Mouse (Mus musculus) heart, embryonic 10.5 days (tissue): Measurements from ENCODE around the gene Iqsec1. TPM values are rescaled to one million over a fixed set of nuclear protein-coding genes. Genes with fewer than 3 reads are reported as not detected.

ENCODE experiments used
- DNase-seq: peaks from one replicate; pipeline ENCODE4 v3.0.0-alpha.2; 2017; ENCODE audit warnings: low spot score
- H3K27ac ChIP-seq: fragments of 300-500 bp; sonication (generic); 2 replicates; pipeline ENCODE4 v1.5.1; 2016; ENCODE audit warnings: mild to moderate bottlenecking
- H3K27me3 ChIP-seq: fragments of 300-500 bp; sonication (generic); 2 replicates; pipeline ENCODE4 v1.6.1; 2016; ENCODE audit warnings: mild to moderate bottlenecking; ENCODE audit not compliant: poor library complexity, insufficient read depth, severe bottlenecking
- H3K36me3 ChIP-seq: fragments of 300-500 bp; sonication (generic); 2 replicates; pipeline ENCODE4 v1.6.1; 2016; ENCODE audit warnings: mild to moderate bottlenecking, moderate library complexity
- H3K4me1 ChIP-seq: fragments of 300-500 bp; sonication (generic); 2 replicates; pipeline ENCODE4 v1.6.1; 2016; ENCODE audit warnings: mild to moderate bottlenecking
- H3K4me3 ChIP-seq: fragments of 300-500 bp; sonication (generic); 2 replicates; pipeline ENCODE4 v1.5.1; 2016; ENCODE audit warnings: mild to moderate bottlenecking, moderate library complexity
- H3K9me3 ChIP-seq: fragments of 300-500 bp; sonication (generic); 2 replicates; pipeline ENCODE4 v1.6.1; 2016; ENCODE audit warnings: mild to moderate bottlenecking, moderate library complexity
- WGBS: fragments of 180-500 bp; shearing (Covaris S2); methylation state at CpG from one replicate; pipeline ENCODE4 v1.1.7; 2016; 5-methylcytosine and 5-hydroxymethylcytosine counted together
- microRNA-seq: library from miRNA; unstranded; fragments of <30 nt; microRNA quantifications from one replicate; pipeline ENCODE4, GENCODE M21; 2017
- polyA plus RNA-seq: library from polyadenylated mRNA; unstranded; fragments of >200 nt; fragmentation: Nextera tagmentation; extraction: Ambion mirVana; gene quantifications from 2 replicates; pipeline ENCODE4 v1.2.1, GENCODE M21; 2016

Iqsec1 gene
- polyA plus RNA-seq, 1 experiment from 2014 or later: 12.1 TPM

GRCm38 (mm10) chr6:90615362-90615761 lies 373.1 kb downstream of the Iqsec1 start:
- 77% methylated on average over 7 of the region's 7 CpGs for WGBS
- H3K27ac ChIP-seq: peak overlapping the region; percentile 86
- H3K4me1 ChIP-seq: peaks cover 68% of the 10 kb centered on the region
- H3K27me3 ChIP-seq: 0 out of 2 replicates have a peak, but pooled peaks cover 4% of the 10 kb centered on the region
- no peak for DNase-seq
- no peaks in the 10 kb centered on the region for H3K36me3 ChIP-seq
- H3K4me3 ChIP-seq: no peak overlapping the region
- H3K9me3 ChIP-seq: no peaks in the 10 kb centered on the region

- no peak overlapping the region for H3K4me3 ChIP-seq
- H3K4me1 ChIP-seq: peaks cover 61% of the 10 kb centered on the region
- no peak for DNase-seq
- 86% methylated on average over 8 of the region's 8 CpGs for WGBS
- peak overlapping the region; percentile 86; the same call in 1 of the 2 replicates for H3K27ac ChIP-seq
- no peaks in the 10 kb centered on the region for H3K9me3 ChIP-seq
- H3K36me3 ChIP-seq: no peaks in the 10 kb centered on the region
- 0 out of 2 replicates have a peak, but pooled peaks cover 10% of the 10 kb centered on the region for H3K27me3 ChIP-seq
Observed at GRCm38 (mm10) chr6:90613277-90613676, 375.2 kb downstream of the Iqsec1 start.

- Histone ChIP-seq H3K4me1 (peaks cover 48% of the 10 kb centered on the region), H3K27ac (peak overlapping the region; percentile 60; the same call in 1 of the 2 replicates), H3K27me3 (peaks cover 18% of the 10 kb centered on the region; the same call in 1 of the 2 replicates), H3K9me3 (no peaks in the 10 kb centered on the region), H3K4me3 (no peak overlapping the region), H3K36me3 (no peaks in the 10 kb centered on the region)
- WGBS: 82% methylated on average over 5 of the region's 5 CpGs
- DNase-seq: no peak
Observed at GRCm38 (mm10) chr6:90610248-90610647, 378.2 kb downstream of the Iqsec1 start.

- 56% methylated on average over 6 of the region's 6 CpGs for WGBS
- H3K36me3 ChIP-seq: no peaks in the 10 kb centered on the region
- H3K4me3 ChIP-seq: no peak overlapping the region
- peak; percentile 89 for DNase-seq
- peaks cover 19% of the 10 kb centered on the region for H3K27me3 ChIP-seq
- no peaks in the 10 kb centered on the region for H3K9me3 ChIP-seq
- peaks cover 46% of the 10 kb centered on the region for H3K4me1 ChIP-seq
- H3K27ac ChIP-seq: peak overlapping the region; percentile 60; the same call in 1 of the 2 replicates
Observed at GRCm38 (mm10) chr6:90608186-90608585, 380.3 kb downstream of the Iqsec1 start.

DNA sequence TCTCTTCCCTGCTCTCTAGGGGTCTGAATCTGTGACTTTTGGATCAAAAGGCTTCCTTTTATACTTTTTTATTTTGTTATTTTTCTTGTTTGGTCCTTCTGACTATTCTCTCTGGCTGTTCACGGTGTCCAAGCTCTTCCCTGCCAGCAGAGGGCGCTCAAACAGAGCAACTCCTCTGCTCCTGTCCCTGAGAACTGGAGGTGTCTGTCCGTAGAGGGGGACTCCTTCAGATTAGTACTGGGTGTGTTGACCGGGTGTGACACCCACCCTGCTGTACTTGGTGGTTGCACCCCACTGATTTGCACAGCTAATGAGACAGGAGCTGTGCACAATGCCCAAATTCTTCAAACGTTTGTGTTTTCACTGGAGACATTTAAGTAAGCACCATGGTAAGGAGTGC lies 381.3 kb downstream of the Iqsec1 start:
- Histone ChIP-seq H3K27ac (peak overlapping the region; percentile 70; the same call in 1 of the 2 replicates), H3K4me1 (peaks cover 46% of the 10 kb centered on the region)

DNA sequence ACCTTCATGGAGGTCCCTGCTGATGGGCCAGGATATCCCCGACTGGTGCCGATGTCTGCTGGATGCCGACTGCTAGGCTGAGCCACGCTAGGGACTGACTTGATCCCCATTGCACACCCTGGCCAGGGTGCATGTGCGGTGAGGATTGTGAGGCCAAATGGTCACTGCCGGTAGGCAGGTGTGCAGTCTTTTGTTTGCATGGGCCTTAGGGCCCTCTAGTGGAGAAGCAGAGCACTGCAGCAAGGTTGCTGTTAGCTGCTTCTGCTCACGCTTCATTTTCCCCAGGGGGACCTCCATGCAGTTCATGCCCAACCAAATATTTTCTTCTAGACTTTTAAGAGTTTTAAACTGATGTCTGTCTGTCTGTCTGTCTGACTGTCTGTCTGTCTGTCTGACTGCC lies 381.9 kb downstream of the Iqsec1 start:
- DNase-seq: peak; percentile 91
- peaks cover 50% of the 10 kb centered on the region for H3K4me1 ChIP-seq
- peaks cover 28% of the 10 kb centered on the region for H3K27me3 ChIP-seq
- peak overlapping the region; percentile 70 for H3K27ac ChIP-seq
- H3K36me3 ChIP-seq: no peaks in the 10 kb centered on the region
- H3K9me3 ChIP-seq: no peaks in the 10 kb centered on the region
- H3K4me3 ChIP-seq: no peak overlapping the region
- 20% methylated on average over 7 of the region's 7 CpGs for WGBS

More for the DNA sequence above, 381.3 kb downstream of the Iqsec1 start:
- Histone ChIP-seq H3K4me3 (no peak overlapping the region), H3K27me3 (peaks cover 27% of the 10 kb centered on the region), H3K9me3 (no peaks in the 10 kb centered on the region), H3K36me3 (no peaks in the 10 kb centered on the region)
- peak; percentile 87 for DNase-seq
- WGBS: 14% methylated on average over 5 of the region's 5 CpGs

Small RNA genes within 50 kb of the gene (microRNA-seq; reads per million reads assigned to microRNA genes)
- gene Gm24816: not detected

Other genes starting within 250 kb of the Iqsec1 start
- gene Nup210, start 128.1 kb upstream of the Iqsec1 start, polyA plus RNA-seq: 10.7 and 11.6 TPM in 2 replicates
- 6.4 and 6.8 TPM in 2 replicates for gene Hdac11, start 168.0 kb upstream of the Iqsec1 start, polyA plus RNA-seq
- gene Fbln2, start 223.8 kb upstream of the Iqsec1 start, polyA plus RNA-seq: 99.3 and 114 TPM in 2 replicates